Mouse (Mus musculus) neural tube, embryonic 15.5 days (tissue): ENCODE results near the gene Iffo2. TPM values are rescaled to one million over a fixed set of nuclear protein-coding genes. Genes with fewer than 3 reads are reported as not detected.

Experiments
- ATAC-seq: fragments of 200-750 bp; cut with Nextera tagmentation; 2 replicates; pipeline ENCODE4 v1.8.0; 2017; ENCODE audit warnings: mild to moderate bottlenecking, moderate TSS enrichment, moderate library complexity; ENCODE audit not compliant: low FRiP score
- H3K27ac ChIP-seq: fragments of 300-500 bp; sonication (generic); replicated peaks from 2 replicates; pipeline ENCODE4 v1.5.1; 2015; ENCODE audit warnings: mild to moderate bottlenecking, inconsistent platforms
- H3K27me3 ChIP-seq: fragments of 300-500 bp; sonication (generic); replicated peaks from 2 replicates; pipeline ENCODE4 v1.6.1; 2015; ENCODE audit warnings: inconsistent platforms
- H3K36me3 ChIP-seq: fragments of 300-500 bp; sonication (generic); 2 replicates; pipeline ENCODE4 v1.6.1; 2015; ENCODE audit warnings: inconsistent platforms
- H3K4me1 ChIP-seq: fragments of 300-500 bp; sonication (generic); 2 replicates; pipeline ENCODE4 v1.6.1; 2015; ENCODE audit warnings: inconsistent platforms
- H3K4me2 ChIP-seq: fragments of 300-500 bp; sonication (generic); 2 replicates; pipeline ENCODE4 v1.6.1; 2015; ENCODE audit warnings: inconsistent platforms, mild to moderate bottlenecking, moderate library complexity
- H3K4me3 ChIP-seq: fragments of 300-500 bp; sonication (generic); replicated peaks from 2 replicates; pipeline ENCODE4 v1.5.1; 2015; ENCODE audit warnings: mild to moderate bottlenecking, inconsistent platforms
- H3K9ac ChIP-seq: fragments of 300-500 bp; sonication (generic); replicated peaks from 2 replicates; pipeline ENCODE4 v1.6.1; 2015; ENCODE audit warnings: mild to moderate bottlenecking, inconsistent platforms
- H3K9me3 ChIP-seq: fragments of 300-500 bp; sonication (generic); replicated peaks from 2 replicates; pipeline ENCODE4 v1.6.1; 2016; ENCODE audit warnings: inconsistent platforms
- WGBS: fragments of 180-500 bp; shearing (Covaris S2); methylation state at CpG from one replicate; pipeline ENCODE4 v1.1.7; 2015; ENCODE audit warnings: mixed read lengths; 5-methylcytosine and 5-hydroxymethylcytosine counted together
- polyA plus RNA-seq: library from polyadenylated mRNA; unstranded; fragments of >200 nt; fragmentation: Nextera tagmentation; extraction: Ambion mirVana; gene quantifications from 2 replicates; pipeline ENCODE4 v1.2.1, GENCODE M21; 2015

The Iffo2 gene
- polyA plus RNA-seq, 1 experiment from 2014 or later, result 4.5 TPM

- H3K9me3 ChIP-seq, result no peaks in the 10 kb centered on the region
- 46% methylated on average over 14 of the region's 14 CpGs for WGBS
- 0 out of 2 replicates have a peak, but pooled peaks cover 5% of the 10 kb centered on the region for H3K4me1 ChIP-seq
- H3K9ac ChIP-seq, result no peak overlapping the region
- peak; percentile 24; the same call in 1 of the 2 replicates for ATAC-seq
- H3K27ac ChIP-seq, result no peak overlapping the region
- no peaks in the 10 kb centered on the region for H3K27me3 ChIP-seq
- H3K36me3 ChIP-seq, result no peaks in the 10 kb centered on the region
- H3K4me3 ChIP-seq, result no peak overlapping the region
- H3K4me2 ChIP-seq, result no peak overlapping the region
Observed at GRCm38 (mm10) chr4:139500814-139501213, 29.5 kb upstream of the Iffo2 start.

DNA sequence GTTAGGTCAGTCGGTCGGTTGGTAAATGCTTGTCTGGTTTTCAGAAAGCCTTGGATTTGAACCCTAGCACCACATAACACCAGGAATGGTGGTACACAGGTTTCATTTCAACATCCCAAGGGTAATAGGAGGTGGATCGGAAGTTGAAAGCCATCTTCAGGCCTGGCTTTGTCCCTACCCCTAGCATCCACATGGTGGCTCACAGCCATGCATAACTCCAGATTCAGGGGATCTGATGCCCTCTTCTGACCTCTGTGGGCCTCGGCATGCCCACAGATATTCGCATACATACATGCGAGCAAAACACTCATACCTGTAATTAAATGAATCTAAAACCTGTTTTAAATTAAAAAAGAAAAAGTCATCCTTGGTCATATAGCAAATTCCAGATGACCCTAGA is 28.6 kb upstream of the Iffo2 start:
- 84% methylated on average over 6 of the region's 6 CpGs for WGBS
- Histone ChIP-seq H3K4me3 (no peak overlapping the region), H3K4me1 (0 out of 2 replicates have a peak, but pooled peaks cover 5% of the 10 kb centered on the region), H3K27me3 (no peaks in the 10 kb centered on the region), H3K9me3 (no peaks in the 10 kb centered on the region), H3K36me3 (no peaks in the 10 kb centered on the region), H3K9ac (no peak overlapping the region), H3K4me2 (no peak overlapping the region), H3K27ac (no peak overlapping the region)
- no peak for ATAC-seq

- no peaks in the 10 kb centered on the region for H3K9me3 ChIP-seq
- H3K4me1 ChIP-seq, result 0 out of 2 replicates have a peak, but pooled peaks cover 5% of the 10 kb centered on the region
- H3K36me3 ChIP-seq, result no peaks in the 10 kb centered on the region
- H3K9ac ChIP-seq, result no peak overlapping the region
- H3K4me2 ChIP-seq, result no peak overlapping the region
- H3K27ac ChIP-seq, result no peak overlapping the region
- 89% methylated on average over 8 of the region's 8 CpGs for whole genome bisulfite sequencing
- no peaks in the 10 kb centered on the region for H3K27me3 ChIP-seq
- H3K4me3 ChIP-seq, result no peak overlapping the region
- no peak for ATAC-seq
Observed at GRCm38 (mm10) chr4:139503919-139504318, 26.4 kb upstream of the Iffo2 start.

DNA sequence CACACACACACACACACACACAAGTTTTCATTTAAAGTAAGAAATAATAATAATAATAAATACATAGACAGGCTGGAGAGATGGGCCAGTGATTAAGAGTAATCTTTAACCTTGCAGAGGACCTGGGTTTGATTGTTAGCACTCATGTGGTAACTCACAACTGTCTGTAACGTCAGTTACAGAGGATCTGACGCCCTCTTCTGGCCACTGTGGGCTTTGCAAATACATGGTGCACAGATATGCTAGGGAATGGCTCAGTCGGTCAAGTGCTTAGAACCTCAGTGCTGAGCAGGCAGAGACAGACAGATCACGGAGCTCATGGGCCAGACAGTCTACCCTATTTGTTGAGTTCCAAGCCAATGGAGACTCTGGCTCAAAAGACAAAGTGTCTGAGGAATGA is 24.6 kb upstream of the Iffo2 start:
- no peak overlapping the region for H3K4me3 ChIP-seq
- no peak overlapping the region for H3K27ac ChIP-seq
- no peaks in the 10 kb centered on the region for H3K9me3 ChIP-seq
- no peak overlapping the region for H3K4me2 ChIP-seq
- 84% methylated on average over 4 of the region's 4 CpGs for WGBS
- ATAC-seq, result no peak
- H3K27me3 ChIP-seq, result no peaks in the 10 kb centered on the region
- no peak overlapping the region for H3K9ac ChIP-seq
- no peaks in the 10 kb centered on the region for H3K36me3 ChIP-seq
- H3K4me1 ChIP-seq, result 0 out of 2 replicates have a peak, but pooled peaks cover 3% of the 10 kb centered on the region

DNA sequence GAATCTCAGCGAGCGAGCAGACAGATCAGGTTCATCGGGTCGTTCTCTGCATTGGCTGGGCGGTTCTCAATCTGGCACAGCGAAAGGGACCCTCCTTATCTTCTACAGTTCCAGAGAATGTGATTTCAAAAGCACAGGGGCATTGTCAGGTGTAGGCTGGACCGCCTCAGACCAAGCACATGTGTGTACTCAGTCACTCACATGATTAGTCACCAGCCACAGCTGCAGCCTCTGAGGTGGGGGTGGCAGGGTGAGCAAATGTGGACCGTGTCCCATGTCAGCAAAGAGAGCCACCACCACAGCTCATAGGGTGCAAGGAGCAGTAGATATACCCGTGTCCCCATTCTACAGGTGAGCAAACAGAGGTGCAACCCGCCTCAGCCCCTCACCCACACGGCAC is 23.6 kb upstream of the Iffo2 start:
- Histone ChIP-seq H3K27ac (no peak overlapping the region), H3K9ac (no peak overlapping the region), H3K4me2 (no peak overlapping the region), H3K27me3 (no peaks in the 10 kb centered on the region), H3K4me3 (no peak overlapping the region), H3K9me3 (no peaks in the 10 kb centered on the region), H3K4me1 (no peaks in the 10 kb centered on the region), H3K36me3 (no peaks in the 10 kb centered on the region)
- WGBS, result 91% methylated on average over 11 of the region's 11 CpGs
- ATAC-seq, result no peak

DNA sequence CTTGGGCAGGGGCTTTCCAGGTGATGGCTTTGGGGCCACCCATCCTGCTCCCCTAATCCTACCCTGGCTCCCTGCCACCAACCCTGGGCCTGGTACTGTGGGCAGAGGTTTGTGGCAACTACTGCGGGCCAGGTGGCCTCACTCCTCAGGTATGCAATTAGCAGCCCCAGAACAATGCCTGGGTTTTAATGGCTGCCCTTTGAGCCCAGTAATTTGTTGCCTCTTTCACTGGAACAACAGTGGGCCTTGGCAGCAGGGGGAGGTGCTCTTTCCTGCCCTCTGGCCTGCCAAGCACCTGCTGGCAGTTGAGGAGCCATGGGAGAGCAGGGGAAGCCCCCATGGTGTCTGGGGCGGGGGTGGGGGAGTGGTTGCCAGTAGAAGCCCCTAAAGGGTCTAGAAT is 21.3 kb upstream of the Iffo2 start:
- WGBS, result 44% methylated on average over 2 of the region's 2 CpGs
- Histone ChIP-seq H3K4me3 (no peak overlapping the region), H3K27me3 (no peaks in the 10 kb centered on the region), H3K9ac (no peak overlapping the region), H3K9me3 (no peaks in the 10 kb centered on the region), H3K4me1 (no peaks in the 10 kb centered on the region), H3K27ac (no peak overlapping the region), H3K36me3 (no peaks in the 10 kb centered on the region), H3K4me2 (no peak overlapping the region)
- ATAC-seq, result no peak

DNA sequence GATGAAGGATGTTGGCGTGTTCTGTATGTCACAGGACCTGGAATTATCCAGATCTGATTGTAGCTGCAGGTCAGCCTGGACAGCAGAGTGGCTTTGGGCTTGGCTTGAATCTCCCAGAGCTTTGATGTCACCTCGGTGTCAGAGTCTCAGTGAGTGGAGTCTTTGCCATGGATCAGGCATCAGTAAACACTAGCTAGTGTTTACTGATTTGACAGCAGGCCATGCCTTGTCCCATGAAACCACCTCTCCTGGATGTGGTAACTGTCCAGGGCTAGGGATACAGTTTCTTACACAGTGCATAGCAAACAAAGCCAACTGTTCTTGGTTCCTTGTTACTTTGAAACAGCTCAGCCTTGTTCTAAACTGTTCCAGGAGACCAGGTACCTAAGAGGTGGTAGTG is 18.8 kb upstream of the Iffo2 start:
- Histone ChIP-seq H3K9ac (no peak overlapping the region), H3K36me3 (no peaks in the 10 kb centered on the region), H3K9me3 (no peaks in the 10 kb centered on the region), H3K4me1 (no peaks in the 10 kb centered on the region), H3K27me3 (no peaks in the 10 kb centered on the region), H3K4me2 (no peak overlapping the region), H3K4me3 (no peak overlapping the region), H3K27ac (no peak overlapping the region)
- 79% methylated on average over 2 of the region's 2 CpGs for WGBS
- ATAC-seq, result no peak

DNA sequence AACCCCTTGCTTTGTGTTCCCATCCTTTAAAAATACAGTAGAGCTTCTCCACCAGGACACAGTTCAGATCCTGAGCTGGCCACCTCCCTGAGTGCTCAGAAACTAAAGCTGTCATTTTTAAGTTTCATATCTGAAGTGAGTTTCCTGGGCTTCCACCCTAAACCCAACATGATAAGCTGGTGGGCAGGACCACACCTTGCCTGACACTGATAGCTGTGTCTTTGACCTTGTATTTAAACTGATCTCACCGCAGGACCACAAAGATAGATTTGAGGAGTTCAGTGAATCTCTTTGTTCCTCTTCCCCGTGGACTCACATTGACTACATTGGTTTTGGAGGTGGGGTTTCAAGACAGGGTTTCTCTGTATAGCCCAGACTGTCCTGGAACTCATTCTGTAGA is 17.4 kb upstream of the Iffo2 start:
- ATAC-seq, result no peak
- Histone ChIP-seq H3K4me1 (no peaks in the 10 kb centered on the region), H3K9ac (no peak overlapping the region), H3K9me3 (no peaks in the 10 kb centered on the region), H3K4me3 (no peak overlapping the region), H3K27me3 (no peaks in the 10 kb centered on the region), H3K36me3 (no peaks in the 10 kb centered on the region), H3K4me2 (no peak overlapping the region), H3K27ac (no peak overlapping the region)
- 82% methylated on average over 2 of the region's 2 CpGs for WGBS

DNA sequence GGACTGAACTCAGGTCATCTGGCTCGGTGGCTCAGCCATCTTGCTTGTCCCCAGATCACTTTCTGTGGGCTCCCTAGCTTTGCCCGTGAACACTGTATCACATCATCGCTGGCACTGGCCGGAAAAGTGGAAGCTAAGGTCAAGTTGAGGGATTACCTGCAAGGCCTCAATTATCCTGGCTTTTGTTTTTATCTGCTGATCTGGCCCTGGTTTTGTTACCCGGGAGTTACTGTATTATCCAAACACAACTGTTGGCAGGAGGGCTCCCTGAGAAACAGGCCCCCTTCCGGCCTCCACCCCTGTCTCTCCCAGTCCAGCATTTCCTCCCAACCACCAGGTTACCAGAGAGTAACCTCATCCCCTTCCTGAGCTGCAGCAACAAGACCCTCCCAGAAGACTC is 11.1 kb upstream of the Iffo2 start:
- no peak for ATAC-seq
- WGBS, result 77% methylated on average over 6 of the region's 6 CpGs
- H3K4me3 ChIP-seq, result no peak overlapping the region

DNA sequence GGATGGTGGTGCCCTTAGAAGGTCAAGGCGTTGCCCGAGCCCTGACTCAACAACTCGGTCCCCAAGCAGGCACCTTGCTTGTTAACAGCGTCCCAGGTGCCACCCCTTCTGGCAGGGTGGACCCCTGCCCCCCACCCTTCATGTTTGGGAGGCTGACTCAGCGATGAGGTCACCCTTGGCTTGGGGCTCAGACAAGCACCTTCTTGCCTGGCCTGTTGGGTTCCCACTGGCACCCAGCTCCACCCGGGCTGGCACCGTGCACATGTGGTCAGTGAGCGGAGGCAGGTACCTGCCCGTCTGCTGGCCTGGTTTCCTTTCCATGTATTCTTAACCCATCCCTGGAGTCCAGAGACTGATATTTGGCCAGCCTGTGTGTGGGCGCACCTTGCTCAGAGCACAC is 8.4 kb upstream of the Iffo2 start:
- Histone ChIP-seq H3K27ac (no peak overlapping the region), H3K36me3 (no peaks in the 10 kb centered on the region), H3K4me3 (no peak overlapping the region), H3K4me2 (no peak overlapping the region), H3K4me1 (0 out of 2 replicates have a peak, but pooled peaks cover 3% of the 10 kb centered on the region), H3K9ac (no peak overlapping the region), H3K27me3 (no peaks in the 10 kb centered on the region), H3K9me3 (no peaks in the 10 kb centered on the region)
- WGBS, result 95% methylated on average over 10 of the region's 10 CpGs
- no peak for ATAC-seq

More for the DNA sequence above, 11.1 kb upstream of the Iffo2 start:
- Histone ChIP-seq H3K9me3 (no peaks in the 10 kb centered on the region), H3K36me3 (no peaks in the 10 kb centered on the region), H3K27ac (no peak overlapping the region), H3K9ac (no peak overlapping the region), H3K4me2 (no peak overlapping the region), H3K27me3 (no peaks in the 10 kb centered on the region), H3K4me1 (no peaks in the 10 kb centered on the region)

- ATAC-seq, result no peak
- 0 out of 2 replicates have a peak, but pooled peaks cover 3% of the 10 kb centered on the region for H3K4me1 ChIP-seq
- no peaks in the 10 kb centered on the region for H3K9me3 ChIP-seq
- 53% methylated on average over 12 of the region's 12 CpGs for WGBS
- no peaks in the 10 kb centered on the region for H3K36me3 ChIP-seq
- H3K27ac ChIP-seq, result no peak overlapping the region
- no peak overlapping the region for H3K9ac ChIP-seq
- H3K4me2 ChIP-seq, result no peak overlapping the region
- no peaks in the 10 kb centered on the region for H3K27me3 ChIP-seq
- no peak overlapping the region for H3K4me3 ChIP-seq
Observed at GRCm38 (mm10) chr4:139526475-139526874, 3.9 kb upstream of the Iffo2 start.

DNA sequence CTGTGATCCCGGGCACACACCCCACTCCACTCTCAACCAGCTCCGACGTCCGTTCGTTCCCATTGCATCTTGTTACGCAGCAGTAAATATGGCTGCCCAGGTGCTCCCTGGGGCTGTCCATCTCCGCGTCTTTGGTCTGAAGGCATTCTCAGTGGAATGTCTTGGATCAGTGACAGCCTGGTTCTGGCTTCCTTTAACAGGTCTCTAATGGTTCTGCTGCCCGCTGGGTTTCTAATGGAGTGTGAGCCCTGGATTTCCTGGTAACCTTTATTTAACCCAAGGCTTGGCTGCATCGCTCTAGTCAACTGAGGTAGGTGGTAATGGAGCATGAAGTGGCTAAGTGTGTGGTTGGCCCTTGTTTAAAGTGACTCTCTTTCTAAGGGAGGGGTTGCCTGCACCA is 1.7 kb downstream of the Iffo2 start:
- Histone ChIP-seq H3K9ac (no peak overlapping the region), H3K27me3 (no peaks in the 10 kb centered on the region), H3K36me3 (no peaks in the 10 kb centered on the region), H3K4me3 (no peak overlapping the region), H3K9me3 (no peaks in the 10 kb centered on the region), H3K27ac (no peak overlapping the region), H3K4me2 (no peak overlapping the region), H3K4me1 (peaks cover 5% of the 10 kb centered on the region; the same call in 1 of the 2 replicates)
- ATAC-seq, result no peak
- 94% methylated on average over 10 of the region's 10 CpGs for WGBS
